10 mouse cellular contexts compared by ENCODE assay signal in genomic region chr8:120542995-120543394, GRCm38 (mm10). TPM values are rescaled to one million over a fixed set of nuclear protein-coding genes. Genes with fewer than 3 reads are reported as not detected.
A peak's percentile ranks its signal among the peaks of the same experiment; 100 is the strongest.
DNase-seq lines count a peak whose midpoint lies in the region; ATAC-seq and TF ChIP-seq lines count a peak whose summit lies in the region.
"Had no signal": no experiment of that assay in that cellular context is flagged by ENCODE, and none has a peak within 500 bp of the region (broad histone marks: within the 10 kb centered on the region; RNA-seq: fewer than 3 reads in every experiment).

No protein-coding gene starts in this region.

- H3K27me3 ChIP-seq in heart, embryonic 11.5 days (ENCODE audit: control insufficient read depth, insufficient read depth, low read length) = no peaks in the 10 kb centered on the region
- no peaks in the 10 kb centered on the region for H3K27me3 ChIP-seq in heart, adult 2 months (ENCODE audit: control insufficient read depth, insufficient read depth, low read length)
- no peaks in the 10 kb centered on the region for H3K27me3 ChIP-seq in thymus, adult 2 months (ENCODE audit: control insufficient read depth, insufficient read depth, low read length)
- no peaks in the 10 kb centered on the region for H3K27me3 ChIP-seq in liver, embryonic 16.5 days (ENCODE audit: control insufficient read depth, insufficient read depth, low read depth, low read length)
- H3K27me3 ChIP-seq: limb, embryonic 15.5 days had no signal

- ATAC-seq in heart, embryonic 11.5 days (replicated peaks; ENCODE audit: insufficient number of reproducible peaks, low FRiP score, low TSS enrichment) = no peak
- no peak for ATAC-seq in liver, embryonic 16.5 days (ENCODE audit: low read depth)

- TF ChIP-seq EP300 in heart, adult 2 months (IDR thresholded peaks at IDR 0.05; ENCODE audit: insufficient read depth, low read depth, low read length) = no peak

- 0 out of 2 replicates have a peak, but pooled peaks cover 2% of the 10 kb centered on the region for H3K79me2 ChIP-seq in heart, adult 2 months (replicated peaks; ENCODE audit: control insufficient read depth, insufficient read depth, low read length)

- peaks cover 80% of the 10 kb centered on the region for H3K4me1 ChIP-seq in heart, embryonic 11.5 days (ENCODE audit: control insufficient read depth, insufficient read depth, low read length)
- peaks cover 16% of the 10 kb centered on the region; the same call in 1 of the 2 replicates for H3K4me1 ChIP-seq in heart, adult 2 months (ENCODE audit: control insufficient read depth, insufficient read depth, low read length)
- H3K4me1 ChIP-seq in thymus, adult 2 months (replicated peaks; ENCODE audit: control insufficient read depth, insufficient read depth, low read length) = peaks cover 75% of the 10 kb centered on the region
- H3K4me1 ChIP-seq in liver, embryonic 16.5 days (ENCODE audit: control insufficient read depth, low read depth, low read length) = peaks cover 96% of the 10 kb centered on the region

- H3K4me3 ChIP-seq in heart, embryonic 11.5 days (ENCODE audit: low read depth, low read length) = no peak overlapping the region; the same call in 1 of the 2 replicates
- no peak overlapping the region for H3K4me3 ChIP-seq in heart, adult 2 months
- H3K4me3 ChIP-seq in thymus, adult 2 months (ENCODE audit: control insufficient read depth, insufficient read depth, low read length) = peak overlapping the region; percentile 33
- H3K4me3 ChIP-seq in liver, embryonic 16.5 days (ENCODE audit: low read depth, low read length) = no peak overlapping the region
- H3K4me3 ChIP-seq: erythroblast, embryonic 14.5 days; limb, embryonic 15.5 days had no signal

- H3K4me2 ChIP-seq in heart, embryonic 11.5 days = peak overlapping the region; percentile 19; the same call in 1 of the 2 replicates
- H3K4me2 ChIP-seq in liver, embryonic 16.5 days (ENCODE audit: low read depth, low read length) = no peak overlapping the region
- H3K4me2 ChIP-seq: limb, embryonic 15.5 days had no signal

- TF ChIP-seq POLR2A in heart, adult 2 months (IDR thresholded peaks at IDR 0.05; ENCODE audit: insufficient read depth, low read depth, low read length) = no peak
- TF ChIP-seq POLR2A in thymus, adult 2 months (IDR thresholded peaks at IDR 0.05; ENCODE audit: control insufficient read depth, extremely low read depth, insufficient read depth, low read length, poor library complexity) = no peak

- H3K9me3 ChIP-seq in heart, embryonic 11.5 days (replicated peaks; ENCODE audit: control insufficient read depth, low read length) = no peaks in the 10 kb centered on the region
- H3K9me3 ChIP-seq in liver, embryonic 16.5 days (replicated peaks; ENCODE audit: control insufficient read depth, low read length) = no peaks in the 10 kb centered on the region
- H3K9me3 ChIP-seq: limb, embryonic 15.5 days had no signal

- H3K27ac ChIP-seq in heart, embryonic 11.5 days (ENCODE audit: low read depth, low read length) = peak overlapping the region; percentile 59
- H3K27ac ChIP-seq in heart, adult 2 months = no peak overlapping the region
- H3K27ac ChIP-seq in thymus, adult 2 months (ENCODE audit: control insufficient read depth, insufficient read depth, low read length) = peak overlapping the region; percentile 100
- peak overlapping the region; percentile 64 for H3K27ac ChIP-seq in liver, embryonic 16.5 days (ENCODE audit: low read length)
- H3K27ac ChIP-seq: limb, embryonic 15.5 days had no signal

- H3K9ac ChIP-seq in heart, embryonic 11.5 days (ENCODE audit: low read depth, low read length) = 0 out of 2 replicates have a peak overlapping the region, but pooled peaks have one; percentile 43
- no peak overlapping the region for H3K9ac ChIP-seq in heart, adult 2 months (ENCODE audit: low read depth, low read length)
- no peak overlapping the region for H3K9ac ChIP-seq in liver, embryonic 16.5 days (ENCODE audit: low read depth, low read length)
- H3K9ac ChIP-seq: limb, embryonic 15.5 days had no signal

- no peak for TF ChIP-seq CTCF in heart, adult 2 months (IDR thresholded peaks at IDR 0.05)
- no peak for TF ChIP-seq CTCF in thymus, adult 2 months (IDR thresholded peaks at IDR 0.05; ENCODE audit: borderline replicate concordance, control insufficient read depth, extremely low read depth, insufficient read depth, low read length, poor library complexity)

- intact Hi-C loops in heart, adult 2 months (cut with DNase I) = loop anchor here (2.0 kb wide), 1 partner anchor 20 kb away; no protein-coding TSS in a partner anchor

- H3K36me3 ChIP-seq in heart, embryonic 11.5 days (ENCODE audit: control insufficient read depth, insufficient read depth, low read length) = no peaks in the 10 kb centered on the region
- no peaks in the 10 kb centered on the region for H3K36me3 ChIP-seq in heart, adult 2 months (ENCODE audit: control insufficient read depth, insufficient read depth, low read length)
- H3K36me3 ChIP-seq in thymus, adult 2 months (ENCODE audit: control insufficient read depth, insufficient read depth, low read length) = no peaks in the 10 kb centered on the region
- H3K36me3 ChIP-seq in liver, embryonic 16.5 days (ENCODE audit: control insufficient read depth, insufficient read depth) = peaks cover 2% of the 10 kb centered on the region; the same call in 1 of the 2 replicates
- H3K36me3 ChIP-seq: limb, embryonic 15.5 days had no signal

- 38% methylated on average over 13 of the region's 13 CpGs for WGBS in heart, embryonic 11.5 days (ENCODE audit: insufficient replicate concordance)
- WGBS in heart, adult 2 months = 50% methylated on average over 13 of the region's 13 CpGs
- WGBS in thymus, adult 2 months = 39% methylated on average over 13 of the region's 13 CpGs
- WGBS in liver, embryonic 16.5 days (ENCODE audit: insufficient replicate concordance) = 61% methylated on average over 13 of the region's 13 CpGs

- no peak for DNase-seq in heart, adult 2 months
- no peak for DNase-seq in thymus, adult 2 months
- no peak for DNase-seq in thymus, adult 18-20 months
- DNase-seq in thymus, postnatal 4 days = peak; percentile 58
- no peak for DNase-seq in layer of hippocampus, adult 11-12 months (ENCODE audit: low spot score)
- DNase-seq in layer of hippocampus, postnatal 14 days (ENCODE audit: low spot score in 2 of 2) = no peak

RNA-seq across cellular contexts. Expression of gene Gins2, which starts 46.1 kb away (rescaled TPM):
- polyA plus RNA-seq in heart, embryonic 11.5 days (2014; fragmentation: Nextera tagmentation; extraction: Ambion mirVana) = 81.8 and 82.7 TPM in 2 replicates
- total RNA-seq in heart, adult 2 months (2021) = 1 to 10 TPM; 1.1 to 1.5 TPM
- polyA plus RNA-seq in heart, adult 2 months (2012; rRNA removed) = 1.3 and 1.4 TPM in 2 replicates
- polyA plus RNA-seq in thymus, adult 2 months (2012; rRNA removed) = 48.3 and 69.1 TPM in 2 replicates
- 40.6 and 43.3 TPM in 2 replicates for polyA plus RNA-seq in liver, embryonic 16.5 days (2015; fragmentation: Nextera tagmentation; extraction: Ambion mirVana)
- total RNA-seq in layer of hippocampus, postnatal 14 days (2021) = 1 to 10 TPM; 2.0 to 3.4 TPM

Comparison
In these comparisons a context has a peak if more than half of its experiments do, and no peak if none do; other contexts are left out.
1. RNA of gene Gins2, which starts 46.1 kb away (polyA plus RNA-seq): 81.8 to 82.7 TPM in heart, embryonic 11.5 days, 48.3 to 69.1 TPM in thymus, adult 2 months and 40.6 to 43.3 TPM in liver, embryonic 16.5 days; 1.3 to 1.4 TPM in heart, adult 2 months; every median in the first group is over 10 times any median in the second.